Mouse (Mus musculus): ENCODE results near the gene Pfkl.

GRCm38 (mm10) chr10:78001796-78002195 lies 8.1 kb downstream of the Pfkl start:
- TF ChIP-seq E2F4 (IDR thresholded peaks at IDR 0.05; ENCODE audit: insufficient read depth) = no peak
- no peak for TF ChIP-seq MAX (IDR thresholded peaks at IDR 0.05; ENCODE audit: low read depth)
- TF ChIP-seq POLR2A (IDR thresholded peaks at IDR 0.05; ENCODE audit: insufficient read length, low read depth) = no peak
- TF ChIP-seq TCF12 (IDR thresholded peaks at IDR 0.05; ENCODE audit: insufficient read depth, poor library complexity, severe bottlenecking) = no peak
- TF ChIP-seq MYOG (IDR thresholded peaks at IDR 0.05; ENCODE audit: control insufficient read depth in 1 of 3, insufficient read depth in 1 of 3, insufficient read length in 2 of 3, low read depth in 2 of 3) = no peak
